Mouse (Mus musculus): ENCODE data around the gene Slc15a1. TPM values are rescaled to one million over a fixed set of nuclear protein-coding genes. Genes with fewer than 3 reads are reported as not detected.

Slc15a1 gene
- polyA plus RNA-seq, 1 experiment from 2014 or later: not detected

- Histone ChIP-seq H3K9me3 (replicated peaks) (no peaks in the 10 kb centered on the region), H3K4me2 (no peak overlapping the region), H3K4me1 (0 out of 2 replicates have a peak, but pooled peaks cover 3% of the 10 kb centered on the region), H3K36me3 (ENCODE audit: poor library complexity, severe bottlenecking) (no peaks in the 10 kb centered on the region), H3K9ac (no peak overlapping the region), H3K4me3 (no peak overlapping the region), H3K27ac (no peak overlapping the region), H3K27me3 (no peaks in the 10 kb centered on the region)
- ATAC-seq: no peak
- 82% methylated on average over 4 of the region's 4 CpGs for WGBS
Measured at GRCm38 (mm10) chr14:121521709-121522108, 16.7 kb upstream of the Slc15a1 start.

DNA sequence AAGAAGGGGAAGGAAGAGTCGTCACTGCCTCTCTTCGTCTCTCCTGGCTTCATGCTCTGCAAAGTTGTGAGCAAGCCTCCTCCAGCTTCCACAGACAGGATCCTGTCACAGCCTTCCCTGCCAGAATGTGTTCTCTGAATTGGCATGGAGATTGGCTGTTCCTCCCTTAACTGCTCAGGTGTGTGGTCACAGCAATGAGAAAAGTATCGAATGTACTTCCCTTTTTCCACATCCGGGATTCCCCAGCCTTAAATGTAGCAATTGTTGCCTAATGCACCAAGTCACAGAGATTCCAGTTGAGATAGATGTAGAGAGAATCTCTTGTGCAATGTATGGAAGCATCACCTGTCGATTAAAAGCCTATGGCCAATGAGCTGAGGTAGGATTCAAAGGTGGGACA lies 11.8 kb upstream of the Slc15a1 start:
- Histone ChIP-seq H3K27me3 (no peaks in the 10 kb centered on the region), H3K9me3 (replicated peaks) (no peaks in the 10 kb centered on the region), H3K9ac (no peak overlapping the region), H3K36me3 (ENCODE audit: poor library complexity, severe bottlenecking) (no peaks in the 10 kb centered on the region), H3K4me3 (no peak overlapping the region), H3K27ac (no peak overlapping the region), H3K4me2 (no peak overlapping the region), H3K4me1 (0 out of 2 replicates have a peak, but pooled peaks cover 3% of the 10 kb centered on the region)
- no peak for ATAC-seq
- WGBS: 85% methylated on average over 5 of the region's 5 CpGs

GRCm38 (mm10) chr14:121508929-121509328 lies 3.9 kb upstream of the Slc15a1 start:
- ATAC-seq: no peak
- H3K27me3 ChIP-seq: peaks cover 30% of the 10 kb centered on the region
- WGBS: 62% methylated on average over 2 of the region's 2 CpGs
- H3K36me3 ChIP-seq (ENCODE audit: poor library complexity, severe bottlenecking): no peaks in the 10 kb centered on the region
- peaks cover 5% of the 10 kb centered on the region; the same call in 1 of the 2 replicates for H3K4me1 ChIP-seq
- no peaks in the 10 kb centered on the region for H3K9me3 ChIP-seq (replicated peaks)
- H3K9ac ChIP-seq: no peak overlapping the region
- H3K27ac ChIP-seq: no peak overlapping the region
- no peak overlapping the region for H3K4me3 ChIP-seq
- no peak overlapping the region for H3K4me2 ChIP-seq

- no peak for ATAC-seq
- H3K4me2 ChIP-seq: no peak overlapping the region
- no peak overlapping the region for H3K9ac ChIP-seq
- no peaks in the 10 kb centered on the region for H3K36me3 ChIP-seq (ENCODE audit: poor library complexity, severe bottlenecking)
- WGBS: 24% methylated on average over 6 of the region's 6 CpGs
- H3K9me3 ChIP-seq (replicated peaks): no peaks in the 10 kb centered on the region
- peaks cover 34% of the 10 kb centered on the region for H3K27me3 ChIP-seq
- peaks cover 5% of the 10 kb centered on the region; the same call in 1 of the 2 replicates for H3K4me1 ChIP-seq
- H3K4me3 ChIP-seq: no peak overlapping the region
- H3K27ac ChIP-seq: no peak overlapping the region
Measured at GRCm38 (mm10) chr14:121506336-121506735, 1.3 kb upstream of the Slc15a1 start.

- no peak for ATAC-seq
- Histone ChIP-seq H3K36me3 (ENCODE audit: poor library complexity, severe bottlenecking) (no peaks in the 10 kb centered on the region), H3K4me1 (peaks cover 5% of the 10 kb centered on the region; the same call in 1 of the 2 replicates), H3K27ac (no peak overlapping the region), H3K9me3 (replicated peaks) (no peaks in the 10 kb centered on the region), H3K4me2 (peak overlapping the region; percentile 47), H3K4me3 (no peak overlapping the region), H3K27me3 (peaks cover 34% of the 10 kb centered on the region), H3K9ac (no peak overlapping the region)
- WGBS: 19% methylated on average over 9 of the region's 9 CpGs
Measured at GRCm38 (mm10) chr14:121505485-121505860, 421 bp upstream of the Slc15a1 start.

GRCm38 (mm10) chr14:121500577-121500976 lies 4.5 kb downstream of the Slc15a1 start:
- Histone ChIP-seq H3K4me1 (peaks cover 5% of the 10 kb centered on the region; the same call in 1 of the 2 replicates), H3K27ac (no peak overlapping the region), H3K9ac (no peak overlapping the region), H3K36me3 (ENCODE audit: poor library complexity, severe bottlenecking) (no peaks in the 10 kb centered on the region), H3K4me2 (no peak overlapping the region), H3K27me3 (peaks cover 21% of the 10 kb centered on the region), H3K9me3 (replicated peaks) (no peaks in the 10 kb centered on the region), H3K4me3 (no peak overlapping the region)
- no peak for ATAC-seq
- 78% methylated on average over 2 of the region's 2 CpGs for WGBS

DNA sequence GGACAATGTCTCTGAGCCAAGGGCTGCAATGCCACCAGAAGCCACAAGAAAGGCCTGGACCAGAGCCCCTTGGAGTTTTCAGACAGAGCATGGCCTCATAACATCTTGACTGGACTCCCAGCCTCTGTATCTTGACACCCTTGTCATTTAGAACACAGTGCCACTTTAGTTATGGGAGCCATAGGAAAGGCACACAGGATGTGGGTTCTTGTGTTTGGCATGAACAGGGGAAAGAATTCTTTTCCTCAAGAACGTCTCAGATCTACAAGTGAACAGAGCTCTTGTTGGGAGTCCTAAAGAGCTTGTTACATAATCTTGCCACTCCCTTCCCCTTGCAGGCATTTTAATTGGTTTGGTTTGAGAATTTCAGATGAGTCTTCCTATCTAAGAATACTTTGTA lies 5.3 kb downstream of the Slc15a1 start:
- H3K9me3 ChIP-seq (replicated peaks): no peaks in the 10 kb centered on the region
- no peak overlapping the region for H3K4me2 ChIP-seq
- peaks cover under 1% of the 10 kb centered on the region; the same call in 1 of the 2 replicates for H3K4me1 ChIP-seq
- H3K27me3 ChIP-seq: peaks cover 13% of the 10 kb centered on the region
- WGBS: 67% methylated on average over 1 of the region's 1 CpGs
- ATAC-seq: no peak
- no peak overlapping the region for H3K9ac ChIP-seq
- H3K27ac ChIP-seq: no peak overlapping the region
- H3K36me3 ChIP-seq (ENCODE audit: poor library complexity, severe bottlenecking): no peaks in the 10 kb centered on the region
- H3K4me3 ChIP-seq: no peak overlapping the region

DNA sequence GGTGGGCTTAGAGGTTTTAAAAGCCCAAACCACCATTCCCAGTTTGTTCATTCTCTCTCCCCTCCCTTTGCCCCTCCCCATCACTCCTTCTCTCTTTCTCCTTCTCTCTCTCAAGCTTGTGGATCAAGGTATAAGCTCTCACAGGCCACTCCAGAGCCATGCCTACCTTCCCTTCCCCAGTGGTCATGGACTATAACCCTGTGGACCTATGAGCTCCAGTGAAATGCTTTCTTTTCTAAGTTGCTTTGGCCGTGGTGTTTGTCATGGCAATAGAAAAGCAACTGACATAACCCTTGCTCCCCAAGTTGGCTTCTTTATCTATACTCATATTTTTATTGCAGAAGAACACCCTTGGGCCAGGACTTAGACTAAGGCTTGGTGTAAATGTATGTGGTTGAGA lies 7.3 kb downstream of the Slc15a1 start:
- Histone ChIP-seq H3K4me3 (no peak overlapping the region), H3K4me1 (no peaks in the 10 kb centered on the region), H3K4me2 (no peak overlapping the region), H3K9ac (no peak overlapping the region), H3K27ac (no peak overlapping the region), H3K27me3 (no peaks in the 10 kb centered on the region), H3K36me3 (ENCODE audit: poor library complexity, severe bottlenecking) (no peaks in the 10 kb centered on the region), H3K9me3 (replicated peaks) (no peaks in the 10 kb centered on the region)
- WGBS: 81% methylated on average over 1 of the region's 1 CpGs
- no peak for ATAC-seq

DNA sequence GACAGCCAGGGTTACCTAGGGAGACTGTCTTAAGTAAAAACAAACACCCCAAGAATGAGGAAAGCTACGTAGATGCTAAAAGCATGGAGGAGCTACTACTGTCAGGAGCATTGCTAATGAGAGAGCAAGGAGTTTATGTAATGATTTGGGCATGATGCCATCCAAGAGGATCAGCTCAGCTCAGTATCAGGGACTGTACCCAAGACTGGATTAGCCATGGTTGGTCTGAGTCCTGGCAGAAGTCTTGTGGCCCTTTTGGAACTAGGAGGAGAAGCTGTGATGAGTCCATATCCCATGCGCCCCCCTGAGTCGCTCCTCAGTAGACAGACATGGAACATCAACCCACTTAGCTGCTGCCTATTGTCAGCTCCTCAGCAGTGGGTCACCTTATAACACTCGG lies 9.3 kb downstream of the Slc15a1 start:
- H3K4me2 ChIP-seq: no peak overlapping the region
- H3K4me3 ChIP-seq: no peak overlapping the region
- no peaks in the 10 kb centered on the region for H3K9me3 ChIP-seq (replicated peaks)
- WGBS: 80% methylated on average over 4 of the region's 4 CpGs
- no peak overlapping the region for H3K9ac ChIP-seq
- H3K27me3 ChIP-seq: no peaks in the 10 kb centered on the region
- no peaks in the 10 kb centered on the region for H3K36me3 ChIP-seq (ENCODE audit: poor library complexity, severe bottlenecking)
- H3K27ac ChIP-seq: no peak overlapping the region
- ATAC-seq: no peak
- no peaks in the 10 kb centered on the region for H3K4me1 ChIP-seq

GRCm38 (mm10) chr14:121495120-121495519 lies 9.9 kb downstream of the Slc15a1 start:
- no peak for ATAC-seq
- Histone ChIP-seq H3K4me1 (no peaks in the 10 kb centered on the region), H3K27me3 (no peaks in the 10 kb centered on the region), H3K9ac (no peak overlapping the region), H3K9me3 (replicated peaks) (no peaks in the 10 kb centered on the region), H3K4me3 (no peak overlapping the region), H3K27ac (no peak overlapping the region), H3K36me3 (ENCODE audit: poor library complexity, severe bottlenecking) (no peaks in the 10 kb centered on the region), H3K4me2 (no peak overlapping the region)
- WGBS: 84% methylated on average over 2 of the region's 2 CpGs

- H3K4me2 ChIP-seq: no peak overlapping the region
- no peaks in the 10 kb centered on the region for H3K4me1 ChIP-seq
- no peaks in the 10 kb centered on the region for H3K9me3 ChIP-seq (replicated peaks)
- H3K36me3 ChIP-seq (ENCODE audit: poor library complexity, severe bottlenecking): no peaks in the 10 kb centered on the region
- H3K27ac ChIP-seq: no peak overlapping the region
- no peak overlapping the region for H3K4me3 ChIP-seq
- 69% methylated on average over 2 of the region's 2 CpGs for WGBS
- no peak for ATAC-seq
- H3K27me3 ChIP-seq: no peaks in the 10 kb centered on the region
- no peak overlapping the region for H3K9ac ChIP-seq
Measured at GRCm38 (mm10) chr14:121494238-121494637, 10.8 kb downstream of the Slc15a1 start.

GRCm38 (mm10) chr14:121493712-121494111 lies 11.3 kb downstream of the Slc15a1 start:
- ATAC-seq: no peak
- Histone ChIP-seq H3K27me3 (no peaks in the 10 kb centered on the region), H3K4me3 (no peak overlapping the region), H3K9me3 (replicated peaks) (no peaks in the 10 kb centered on the region), H3K4me1 (no peaks in the 10 kb centered on the region), H3K9ac (no peak overlapping the region), H3K27ac (no peak overlapping the region), H3K36me3 (ENCODE audit: poor library complexity, severe bottlenecking) (no peaks in the 10 kb centered on the region), H3K4me2 (no peak overlapping the region)
- 71% methylated on average over 3 of the region's 3 CpGs for WGBS

GRCm38 (mm10) chr14:121492328-121492727 lies 12.7 kb downstream of the Slc15a1 start:
- no peaks in the 10 kb centered on the region for H3K9me3 ChIP-seq (replicated peaks)
- H3K9ac ChIP-seq: no peak overlapping the region
- no peaks in the 10 kb centered on the region for H3K4me1 ChIP-seq
- no peaks in the 10 kb centered on the region for H3K27me3 ChIP-seq
- WGBS: 66% methylated on average over 8 of the region's 8 CpGs
- H3K36me3 ChIP-seq (ENCODE audit: poor library complexity, severe bottlenecking): no peaks in the 10 kb centered on the region
- no peak overlapping the region for H3K4me2 ChIP-seq
- no peak overlapping the region for H3K4me3 ChIP-seq
- no peak overlapping the region for H3K27ac ChIP-seq
- no peak for ATAC-seq

Measured in forebrain, embryonic 13.5 days (tissue).